Mouse (Mus musculus): ENCODE results near the gene Dnlz.

Dnlz gene

DNA sequence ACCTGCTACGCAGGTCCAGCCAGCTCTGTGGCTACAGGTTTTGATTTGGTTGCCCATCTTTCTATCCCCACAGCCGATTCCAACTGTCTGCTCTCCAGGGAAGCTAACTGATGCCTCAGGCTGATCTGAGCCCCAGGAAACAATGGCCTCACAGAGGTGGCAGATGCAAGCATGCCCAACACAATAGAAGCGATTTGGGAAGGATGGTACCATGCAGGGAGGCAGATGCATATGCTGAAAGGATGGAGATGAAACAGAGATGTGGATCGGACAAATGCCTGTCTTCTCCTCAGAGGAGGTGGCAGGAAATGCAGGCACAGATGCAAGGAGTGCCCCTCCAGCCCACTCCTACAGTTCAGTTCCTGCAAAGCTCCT, 53.1 kb downstream of the Dnlz start:
- in situ Hi-C loops (cut with MboI) = no loop called here

DNA sequence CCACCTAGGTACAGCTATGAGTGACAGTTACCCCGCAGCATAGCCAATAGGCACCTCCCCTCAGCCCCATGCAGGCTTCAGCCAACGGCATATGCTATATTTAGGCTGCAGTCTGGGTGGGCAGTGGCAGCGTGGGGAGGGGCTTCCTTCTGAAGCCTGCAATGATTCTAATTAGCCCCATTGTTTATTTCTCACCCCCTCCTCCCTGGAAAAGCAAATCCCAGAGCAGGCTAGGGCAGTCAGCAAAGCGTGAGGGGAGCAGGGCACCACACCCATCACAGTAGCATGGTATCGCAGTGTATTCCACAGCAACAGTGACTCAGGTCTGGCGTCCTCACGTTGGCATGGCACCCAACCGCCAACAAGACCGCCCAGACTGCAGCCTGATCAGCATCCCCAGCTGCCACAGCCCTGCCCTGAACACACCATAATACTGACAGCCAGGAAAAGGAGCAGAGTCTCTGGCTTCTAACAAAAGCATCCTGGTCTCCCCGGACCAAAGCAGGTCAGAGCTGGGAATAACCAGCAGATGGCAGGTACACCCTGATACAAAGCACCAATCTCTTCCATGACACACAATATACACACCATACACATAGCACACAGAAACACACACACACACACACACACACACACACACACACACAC, 53.6 kb downstream of the Dnlz start:
- in situ Hi-C loops (cut with MboI) = no loop called here
